Mouse (Mus musculus): ENCODE data around the gene Samd4.

DNA sequence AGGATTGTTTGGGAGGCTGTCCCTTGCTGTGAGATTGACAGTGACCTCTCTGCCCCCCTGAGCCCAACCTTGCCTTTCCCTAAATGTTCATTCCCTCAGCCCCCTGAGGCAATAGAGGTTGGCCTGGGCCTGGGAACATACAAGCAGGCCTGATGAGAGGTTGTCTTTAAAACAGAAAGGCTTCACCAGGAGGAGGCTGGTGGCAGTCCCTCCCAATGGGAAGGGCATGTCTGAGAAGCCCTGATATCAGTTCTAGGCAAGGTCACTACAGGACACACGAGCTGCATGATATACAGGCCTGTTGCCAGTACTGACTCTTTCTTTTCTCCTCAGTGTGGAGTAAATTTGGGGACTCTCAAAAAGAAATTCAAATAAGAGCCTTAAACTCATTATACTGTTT lies 205.7 kb downstream of the Samd4 start:
- TF ChIP-seq POLR2A (IDR thresholded peaks at IDR 0.05; ENCODE audit: low read depth, low read length) (no peak), CTCF (IDR thresholded peaks at IDR 0.05; ENCODE audit: borderline replicate concordance, insufficient read depth, low read length) (no peak)
